Mouse (Mus musculus) heart, embryonic 13.5 days (tissue): Measurements from ENCODE around the gene Pdcd10. TPM values are rescaled to one million over a fixed set of nuclear protein-coding genes. Genes with fewer than 3 reads are reported as not detected.

ENCODE experiments used
- ATAC-seq: fragments of 200-750 bp; cut with Nextera tagmentation; 2 replicates; pipeline ENCODE4 v1.8.0; 2017; ENCODE audit warnings: moderate TSS enrichment; ENCODE audit not compliant: insufficient number of reproducible peaks, low FRiP score, low TSS enrichment; ENCODE audit errors: extremely low read depth
- H3K27ac ChIP-seq: fragments of 300-500 bp; sonication (generic); replicated peaks from 2 replicates; pipeline ENCODE4 v1.5.1; 2015; ENCODE audit warnings: moderate library complexity, mild to moderate bottlenecking, inconsistent platforms
- H3K27me3 ChIP-seq: fragments of 300-500 bp; sonication (generic); replicated peaks from 2 replicates; pipeline ENCODE4 v1.6.1; 2015; ENCODE audit warnings: mild to moderate bottlenecking, inconsistent platforms
- H3K36me3 ChIP-seq: fragments of 300-500 bp; sonication (generic); 2 replicates; pipeline ENCODE4 v1.6.1; 2015; ENCODE audit warnings: mild to moderate bottlenecking, inconsistent platforms
- H3K4me1 ChIP-seq: fragments of 300-500 bp; sonication (generic); 2 replicates; pipeline ENCODE4 v1.6.1; 2015; ENCODE audit warnings: inconsistent platforms
- H3K4me2 ChIP-seq: fragments of 300-500 bp; sonication (generic); 2 replicates; pipeline ENCODE4 v1.6.1; 2015; ENCODE audit warnings: inconsistent platforms, mild to moderate bottlenecking, moderate library complexity
- H3K4me3 ChIP-seq: fragments of 300-500 bp; sonication (generic); 2 replicates; pipeline ENCODE4 v1.5.1; 2015; ENCODE audit warnings: moderate library complexity, mild to moderate bottlenecking, inconsistent platforms
- H3K9ac ChIP-seq: fragments of 300-500 bp; sonication (generic); 2 replicates; pipeline ENCODE4 v1.6.1; 2015; ENCODE audit warnings: inconsistent platforms, mild to moderate bottlenecking, moderate library complexity
- H3K9me3 ChIP-seq: fragments of 300-500 bp; sonication (generic); 2 replicates; pipeline ENCODE4 v1.6.1; 2016; ENCODE audit warnings: inconsistent platforms
- WGBS: fragments of 180-500 bp; shearing (Covaris S2); methylation state at CpG from one replicate; pipeline ENCODE4 v1.1.7; 2015; ENCODE audit warnings: mixed read lengths; 5-methylcytosine and 5-hydroxymethylcytosine counted together
- polyA plus RNA-seq: library from polyadenylated mRNA; unstranded; fragments of >200 nt; fragmentation: Nextera tagmentation; extraction: Ambion mirVana; gene quantifications from 2 replicates; pipeline ENCODE4 v1.2.1, GENCODE M21; 2015

Pdcd10 gene
- polyA plus RNA-seq, 1 experiment from 2014 or later: 49.4 TPM

GRCm38 (mm10) chr3:75534045-75534834 lies 22.4 kb downstream of the Pdcd10 start:
- no peaks in the 10 kb centered on the region for H3K9me3 ChIP-seq
- H3K4me3 ChIP-seq: no peak overlapping the region
- H3K9ac ChIP-seq: no peak overlapping the region
- H3K27ac ChIP-seq: no peak overlapping the region
- no peak for ATAC-seq
- H3K4me1 ChIP-seq: peaks cover 4% of the 10 kb centered on the region; the same call in 1 of the 2 replicates
- WGBS: 49% methylated on average over 3 of the region's 3 CpGs
- H3K36me3 ChIP-seq: peaks cover 25% of the 10 kb centered on the region
- no peaks in the 10 kb centered on the region for H3K27me3 ChIP-seq
- H3K4me2 ChIP-seq: no peak overlapping the region

GRCm38 (mm10) chr3:75531074-75531473 lies 25.6 kb downstream of the Pdcd10 start:
- no peak overlapping the region for H3K9ac ChIP-seq
- H3K36me3 ChIP-seq: peaks cover 27% of the 10 kb centered on the region
- no peaks in the 10 kb centered on the region for H3K27me3 ChIP-seq
- no peak for ATAC-seq
- no peaks in the 10 kb centered on the region for H3K9me3 ChIP-seq
- H3K4me1 ChIP-seq: peaks cover 4% of the 10 kb centered on the region; the same call in 1 of the 2 replicates
- no peak overlapping the region for H3K4me3 ChIP-seq
- no peak overlapping the region for H3K27ac ChIP-seq
- no peak overlapping the region for H3K4me2 ChIP-seq
- 89% methylated on average over 3 of the region's 3 CpGs for WGBS

- no peaks in the 10 kb centered on the region for H3K9me3 ChIP-seq
- H3K36me3 ChIP-seq: peaks cover 68% of the 10 kb centered on the region
- 73% methylated on average over 1 of the region's 1 CpGs for WGBS
- H3K27me3 ChIP-seq: no peaks in the 10 kb centered on the region
- H3K9ac ChIP-seq: no peak overlapping the region
- H3K4me1 ChIP-seq: no peaks in the 10 kb centered on the region
- ATAC-seq: no peak
- no peak overlapping the region for H3K27ac ChIP-seq
- no peak overlapping the region for H3K4me2 ChIP-seq
- H3K4me3 ChIP-seq: no peak overlapping the region
Measured at GRCm38 (mm10) chr3:75522527-75522926, 34.1 kb downstream of the Pdcd10 start.

GRCm38 (mm10) chr3:75521314-75521713 lies 35.3 kb downstream of the Pdcd10 start:
- no peak overlapping the region for H3K4me3 ChIP-seq
- no peak for ATAC-seq
- H3K4me1 ChIP-seq: no peaks in the 10 kb centered on the region
- no peaks in the 10 kb centered on the region for H3K9me3 ChIP-seq
- H3K27ac ChIP-seq: no peak overlapping the region
- H3K9ac ChIP-seq: no peak overlapping the region
- H3K4me2 ChIP-seq: no peak overlapping the region
- WGBS: 81% methylated on average over 2 of the region's 2 CpGs
- H3K36me3 ChIP-seq: peaks cover 58% of the 10 kb centered on the region
- no peaks in the 10 kb centered on the region for H3K27me3 ChIP-seq

GRCm38 (mm10) chr3:75517631-75518250 lies 38.9 kb downstream of the Pdcd10 start:
- Histone ChIP-seq H3K9me3 (no peaks in the 10 kb centered on the region), H3K36me3 (peaks cover 43% of the 10 kb centered on the region), H3K4me3 (no peak overlapping the region), H3K4me2 (no peak overlapping the region), H3K9ac (no peak overlapping the region), H3K27me3 (no peaks in the 10 kb centered on the region), H3K4me1 (no peaks in the 10 kb centered on the region), H3K27ac (no peak overlapping the region)
- WGBS: 77% methylated on average over 7 of the region's 7 CpGs
- no peak for ATAC-seq

GRCm38 (mm10) chr3:75498961-75499960 lies 57.4 kb downstream of the Pdcd10 start:
- WGBS: 79% methylated on average over 7 of the region's 7 CpGs
- no peaks in the 10 kb centered on the region for H3K27me3 ChIP-seq
- no peak for ATAC-seq
- H3K4me3 ChIP-seq: no peak overlapping the region
- H3K9ac ChIP-seq: no peak overlapping the region
- no peak overlapping the region for H3K4me2 ChIP-seq
- no peaks in the 10 kb centered on the region for H3K36me3 ChIP-seq
- H3K27ac ChIP-seq: no peak overlapping the region
- no peaks in the 10 kb centered on the region for H3K4me1 ChIP-seq
- H3K9me3 ChIP-seq: no peaks in the 10 kb centered on the region

GRCm38 (mm10) chr3:75492913-75493312 lies 63.7 kb downstream of the Pdcd10 start:
- no peaks in the 10 kb centered on the region for H3K36me3 ChIP-seq
- no peak for ATAC-seq
- H3K9me3 ChIP-seq: no peaks in the 10 kb centered on the region
- H3K4me3 ChIP-seq: no peak overlapping the region
- WGBS: 74% methylated on average over 3 of the region's 3 CpGs
- H3K4me1 ChIP-seq: no peaks in the 10 kb centered on the region
- no peaks in the 10 kb centered on the region for H3K27me3 ChIP-seq
- H3K4me2 ChIP-seq: no peak overlapping the region
- no peak overlapping the region for H3K27ac ChIP-seq
- H3K9ac ChIP-seq: no peak overlapping the region

- ATAC-seq: no peak
- no peak within 1 kb of the TSS for H3K27ac ChIP-seq
- H3K36me3 ChIP-seq: no peaks in the 10 kb centered on the region
- no peak within 1 kb of the TSS for H3K9ac ChIP-seq
- H3K4me1 ChIP-seq: no peaks in the 10 kb centered on the region
- no peaks in the 10 kb centered on the region for H3K27me3 ChIP-seq
- H3K4me2 ChIP-seq: no peak within 1 kb of the TSS
- H3K4me3 ChIP-seq: no peak within 1 kb of the TSS
- no peaks in the 10 kb centered on the region for H3K9me3 ChIP-seq
- 59% methylated on average over 2 of the region's 2 CpGs for WGBS
Measured at GRCm38 (mm10) chr3:75482056-75482455, 74.6 kb downstream of the Pdcd10 start, which contains the start of gene Wdr49. Gene Wdr49, minus strand, starts transcription at chr3:75482156.

GRCm38 (mm10) chr3:75475106-75475505 lies 81.5 kb downstream of the Pdcd10 start:
- Histone ChIP-seq H3K9me3 (no peaks in the 10 kb centered on the region), H3K27ac (no peak overlapping the region), H3K4me1 (no peaks in the 10 kb centered on the region), H3K36me3 (no peaks in the 10 kb centered on the region), H3K4me2 (no peak overlapping the region), H3K4me3 (no peak overlapping the region), H3K27me3 (no peaks in the 10 kb centered on the region), H3K9ac (no peak overlapping the region)
- no peak for ATAC-seq
- 65% methylated on average over 7 of the region's 7 CpGs for WGBS

GRCm38 (mm10) chr3:75474657-75475056 lies 82.0 kb downstream of the Pdcd10 start:
- H3K4me1 ChIP-seq: no peaks in the 10 kb centered on the region
- WGBS: 76% methylated on average over 7 of the region's 7 CpGs
- no peak overlapping the region for H3K9ac ChIP-seq
- H3K27ac ChIP-seq: no peak overlapping the region
- no peak overlapping the region for H3K4me2 ChIP-seq
- no peaks in the 10 kb centered on the region for H3K27me3 ChIP-seq
- no peak overlapping the region for H3K4me3 ChIP-seq
- no peak for ATAC-seq
- H3K36me3 ChIP-seq: no peaks in the 10 kb centered on the region
- no peaks in the 10 kb centered on the region for H3K9me3 ChIP-seq

- H3K36me3 ChIP-seq: no peaks in the 10 kb centered on the region
- no peak for ATAC-seq
- H3K27me3 ChIP-seq: no peaks in the 10 kb centered on the region
- H3K27ac ChIP-seq: no peak overlapping the region
- H3K9me3 ChIP-seq: no peaks in the 10 kb centered on the region
- no peak overlapping the region for H3K4me3 ChIP-seq
- H3K4me1 ChIP-seq: no peaks in the 10 kb centered on the region
- no peak overlapping the region for H3K9ac ChIP-seq
- H3K4me2 ChIP-seq: no peak overlapping the region
- 72% methylated on average over 7 of the region's 7 CpGs for WGBS
Measured at GRCm38 (mm10) chr3:75468154-75468553, 88.5 kb downstream of the Pdcd10 start.
